Mouse (Mus musculus): ENCODE measurements around the gene Oxct2a.
"Not testable (repeated sequence)": the region's sequence is repeated elsewhere in the genome, so short reads cannot be mapped to it uniquely, and the experiment has no call there.

The Oxct2a gene

GRCm38 (mm10) chr4:123313010-123313409 is 10.4 kb downstream of the Oxct2a start:
- no peak for DNase-seq (ENCODE audit: low spot score in 2 of 2)

GRCm38 (mm10) chr4:123311845-123312244 is 11.6 kb downstream of the Oxct2a start:
- no peak for DNase-seq (ENCODE audit: low spot score in 2 of 2)

GRCm38 (mm10) chr4:123308292-123308691 is 15.1 kb downstream of the Oxct2a start:
- DNase-seq (ENCODE audit: low spot score in 2 of 2): no peak

DNA sequence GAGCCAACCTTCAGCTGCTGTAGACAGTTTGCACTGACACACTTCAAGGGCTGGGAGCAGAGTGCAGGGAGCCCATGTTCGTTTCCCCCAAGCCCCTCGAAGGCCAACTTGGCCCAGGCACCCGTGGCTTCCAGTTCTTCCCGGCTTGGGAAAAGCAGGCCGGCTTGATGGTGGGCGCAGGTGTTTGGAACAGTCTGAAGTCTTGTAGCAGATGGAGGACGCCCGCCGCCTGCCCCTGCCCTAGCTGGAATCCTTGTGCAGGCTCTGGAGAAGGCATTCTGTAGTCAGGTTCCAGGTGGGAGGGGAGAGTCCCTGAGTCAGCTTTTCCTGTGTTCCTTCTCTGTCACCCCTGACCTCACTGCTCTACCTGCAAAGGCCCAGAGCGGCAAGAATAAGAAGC is 16.4 kb downstream of the Oxct2a start:
- DNase-seq (ENCODE audit: low spot score in 2 of 2): peak; percentile 48 to 56

GRCm38 (mm10) chr4:123305789-123306188 is 17.6 kb downstream of the Oxct2a start:
- DNase-seq (ENCODE audit: low spot score in 2 of 2): no peak

- DNase-seq (ENCODE audit: low spot score in 2 of 2): peak; percentile 50 to 52
Observed at GRCm38 (mm10) chr4:123298980-123299670, 24.3 kb downstream of the Oxct2a start.

DNA sequence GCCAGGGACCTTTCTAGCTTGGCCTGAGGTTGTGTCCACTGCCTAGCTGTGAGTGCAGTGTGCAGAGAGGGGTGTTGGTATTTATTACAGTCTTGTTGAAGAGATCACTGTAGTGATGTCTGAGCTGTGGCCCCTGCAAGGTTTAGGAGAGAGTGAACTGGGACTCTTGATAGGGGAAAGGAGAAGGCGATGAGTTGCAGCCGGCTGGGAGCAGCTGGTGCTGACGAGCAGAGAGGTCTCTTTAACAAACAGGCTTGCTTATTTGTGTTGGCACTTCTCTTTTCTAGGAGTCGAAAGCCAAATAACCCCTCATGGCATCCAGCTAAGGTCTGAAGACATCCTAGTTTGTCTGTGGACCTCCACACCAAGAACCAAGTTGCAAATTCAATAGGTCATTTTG is 25.2 kb downstream of the Oxct2a start:
- no peak for DNase-seq (ENCODE audit: low spot score in 2 of 2)

- DNase-seq (ENCODE audit: low spot score in 2 of 2): no peak
Observed at GRCm38 (mm10) chr4:123297195-123297960, 26.1 kb downstream of the Oxct2a start.

GRCm38 (mm10) chr4:123296148-123296534 is 27.3 kb downstream of the Oxct2a start:
- no peak for DNase-seq (ENCODE audit: low spot score in 2 of 2)

- DNase-seq (ENCODE audit: low spot score in 2 of 2): no peak
Observed at GRCm38 (mm10) chr4:123295516-123296147, 27.8 kb downstream of the Oxct2a start.

DNA sequence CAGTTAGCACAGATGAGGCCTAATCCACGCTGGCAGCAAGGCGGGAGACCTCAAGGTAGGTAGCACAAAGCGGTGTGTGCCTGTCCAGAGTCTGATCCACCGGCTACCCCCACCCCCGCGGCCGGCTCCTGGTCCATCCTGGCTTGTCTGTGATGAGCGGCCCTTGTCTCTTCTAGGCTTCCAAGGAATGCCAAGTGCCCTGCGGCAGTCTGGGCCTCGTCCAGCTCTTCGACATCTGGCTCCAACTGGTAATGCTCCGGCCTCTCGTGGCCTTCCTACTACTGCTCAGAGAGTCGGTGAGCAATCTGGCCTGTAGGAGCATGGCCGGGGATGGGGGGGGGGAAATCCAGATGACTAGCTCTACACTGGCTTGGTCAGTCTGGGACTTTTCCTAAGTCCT is 28.4 kb downstream of the Oxct2a start:
- not testable (repeated sequence) for DNase-seq (ENCODE audit: low spot score in 2 of 2)

DNA sequence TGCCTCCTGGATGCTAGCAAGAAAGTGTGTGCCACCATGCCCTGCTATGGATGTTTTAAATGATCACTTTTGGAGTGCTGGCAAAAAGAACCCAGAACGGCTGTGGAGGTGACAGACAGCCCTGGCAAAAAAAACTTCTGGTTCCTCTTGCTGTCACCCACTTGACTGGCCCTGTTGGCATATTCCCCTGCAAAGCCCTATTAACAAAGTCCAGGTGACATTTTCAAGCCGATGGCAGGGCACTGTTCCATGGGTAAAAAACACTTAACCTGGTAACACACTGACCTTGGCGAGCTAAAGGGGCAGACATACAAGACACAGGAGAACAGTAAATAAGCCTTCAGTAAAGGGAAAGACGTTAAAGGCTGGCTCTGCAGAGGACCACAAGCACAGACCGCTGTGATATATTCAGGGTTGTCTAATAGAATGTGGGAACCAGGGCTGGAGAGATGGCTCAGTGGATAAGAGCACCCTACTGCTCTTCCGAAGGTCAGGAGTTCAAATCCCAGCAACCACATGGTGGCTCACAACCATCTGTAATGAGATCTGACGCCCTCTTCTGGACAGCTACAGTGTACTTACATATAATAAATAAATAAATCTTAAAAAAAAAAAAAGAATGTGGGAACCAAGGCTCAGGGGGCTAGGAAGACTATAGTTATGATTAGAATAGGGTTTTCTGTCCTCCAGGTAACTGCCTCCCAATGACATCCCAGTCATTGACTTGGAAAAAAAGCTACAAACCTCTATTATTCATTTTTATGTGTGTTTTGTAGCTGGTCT is 29.6 kb downstream of the Oxct2a start:
- no peak for DNase-seq (ENCODE audit: low spot score in 2 of 2)

- no peak for DNase-seq (ENCODE audit: low spot score in 2 of 2)
Observed at GRCm38 (mm10) chr4:123292989-123293388, 30.4 kb downstream of the Oxct2a start.

GRCm38 (mm10) chr4:123292390-123292789 is 31.0 kb downstream of the Oxct2a start:
- DNase-seq (ENCODE audit: low spot score in 2 of 2): no peak

DNA sequence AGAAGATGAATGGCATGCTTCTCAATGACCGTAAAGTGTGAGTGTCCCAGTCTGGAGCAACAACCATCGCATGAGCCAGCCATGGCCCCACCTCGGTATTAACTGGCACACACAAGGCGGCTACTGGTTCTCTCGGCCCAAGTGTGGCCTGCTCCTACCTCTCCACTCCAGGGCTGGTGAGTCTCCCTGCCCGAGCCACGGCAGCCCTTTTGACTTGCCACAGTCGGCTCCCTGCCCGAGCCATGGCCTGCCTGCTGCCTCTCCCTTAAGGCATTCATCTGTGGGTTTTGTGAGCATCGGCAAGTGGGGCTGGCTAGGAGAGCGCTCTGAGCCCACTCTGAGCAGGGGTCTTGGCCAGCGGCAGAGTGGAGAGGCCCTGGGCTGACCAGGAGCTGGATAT is 34.4 kb downstream of the Oxct2a start:
- DNase-seq (ENCODE audit: low spot score in 2 of 2): no peak

DNA sequence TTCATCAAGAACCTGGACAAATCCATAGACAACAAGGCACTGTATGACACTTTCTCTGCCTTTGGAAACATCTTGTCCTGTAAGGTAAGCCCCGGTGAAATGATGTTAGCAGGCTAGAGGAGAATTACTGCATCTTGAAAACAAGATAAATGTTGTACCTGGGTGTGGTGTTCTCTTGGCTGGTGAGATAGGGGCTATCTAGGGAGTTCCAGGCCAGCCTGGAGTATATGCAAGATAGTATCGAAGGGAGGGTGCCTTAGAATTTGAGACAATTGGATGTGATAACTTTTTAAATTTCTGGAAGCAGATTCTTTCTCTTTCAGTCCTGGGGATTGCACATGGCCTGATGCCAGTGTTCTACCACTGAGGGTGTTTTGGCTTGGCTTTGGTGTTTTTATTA is 36.6 kb downstream of the Oxct2a start:
- DNase-seq (ENCODE audit: low spot score in 2 of 2): peak in 1 of 2 experiments; percentile 6

- DNase-seq (ENCODE audit: low spot score in 2 of 2): no peak
Observed at GRCm38 (mm10) chr4:123284731-123285624, 38.5 kb downstream of the Oxct2a start.

- not testable (repeated sequence) for DNase-seq (ENCODE audit: low spot score in 2 of 2)
Observed at GRCm38 (mm10) chr4:123283675-123284064, 39.8 kb downstream of the Oxct2a start.

GRCm38 (mm10) chr4:123282915-123283674 is 40.3 kb downstream of the Oxct2a start:
- DNase-seq (ENCODE audit: low spot score in 2 of 2): not testable (repeated sequence)

- peak; percentile 88 to 90 for DNase-seq (ENCODE audit: low spot score in 2 of 2)
Observed at GRCm38 (mm10) chr4:123282500-123282899, 40.9 kb downstream of the Oxct2a start.

Measured in right cerebral cortex, postnatal 10 days (tissue).